Mouse (Mus musculus) G1E (cell line): Measurements from ENCODE around the gene Surf6. TPM values are rescaled to one million over a fixed set of nuclear protein-coding genes. Genes with fewer than 3 reads are reported as not detected.

ENCODE experiments used
- ATAC-seq: 2 replicates; pipeline ENCODE4 v1.8.0; 2016; ENCODE audit warnings: mild to moderate bottlenecking; ENCODE audit not compliant: insufficient number of reproducible peaks, poor library complexity, low FRiP score, severe bottlenecking; ENCODE audit errors: extremely low read depth
- DNase-seq: peaks from one replicate; pipeline ENCODE4 v3.0.0; 2012; ENCODE audit warnings: low spot score
- H3K27me3 ChIP-seq: 2 replicates; pipeline ENCODE4 v1.6.1; 2012; ENCODE audit warnings: mild to moderate bottlenecking, low read length, inconsistent platforms; ENCODE audit not compliant: insufficient read depth
- H3K36me3 ChIP-seq: replicated peaks from 2 replicates; pipeline ENCODE3; 2012; ENCODE audit warnings: mild to moderate bottlenecking, inconsistent platforms
- H3K4me1 ChIP-seq: 2 replicates; pipeline ENCODE4 v1.6.1; 2012; ENCODE audit warnings: low read depth, low read length, inconsistent platforms, mixed read lengths; ENCODE audit not compliant: insufficient read depth
- H3K4me3 ChIP-seq: 2 replicates; pipeline ENCODE4 v1.5.1; 2012; ENCODE audit warnings: low read depth, mild to moderate bottlenecking, inconsistent platforms, low read length, moderate library complexity, mixed read lengths
- H3K9me3 ChIP-seq: replicated peaks from 2 replicates; pipeline ENCODE4 v1.6.1; 2012; ENCODE audit warnings: inconsistent platforms
- CTCF ChIP-seq: IDR thresholded peaks from 2 replicates; pipeline ENCODE4 v1.5.1; 2012; ENCODE audit warnings: low read depth, low read length, inconsistent platforms, mixed read lengths
- GATA1 ChIP-seq: IDR thresholded peaks from 2 replicates; pipeline ENCODE4 v1.6.1; 2012; ENCODE audit warnings: borderline replicate concordance, low read length, inconsistent platforms, mixed read lengths
- GATA2 ChIP-seq: IDR thresholded peaks from 2 replicates; pipeline ENCODE4 v1.6.1; 2012; ENCODE audit warnings: low read depth, low read length, inconsistent platforms, borderline replicate concordance
- POLR2AphosphoS5 ChIP-seq: IDR thresholded peaks from 2 replicates; pipeline ENCODE4 v1.6.1; 2012; ENCODE audit warnings: low read depth, low read length, inconsistent platforms; ENCODE audit not compliant: insufficient replicate concordance
- polyA plus RNA-seq: library from polyadenylated mRNA; stranded (reverse); fragments of >175 nt; gene quantifications from 2 replicates; pipeline ENCODE4 v1.2.3, GENCODE M21; 2012
- total RNA-seq, 2 experiments: library from RNA; stranded (forward) in 1 of 2; stranded (reverse) in 1 of 2; fragments of 200-1000 nt in 1 of 2; fragments of >200 nt in 1 of 2; fragmentation: Nextera tagmentation in 1 of 2; gene quantifications; 2 replicates each; pipeline ENCODE4 v1.2.3; 2014 to 2017

The Surf6 gene
- total and polyA plus RNA-seq, 3 experiments = 20.7 to 52.5 (median 34.8) TPM

GRCm38 (mm10) chr2:26847706-26848105, 55.0 kb downstream of the Surf6 start:
- H3K4me3 ChIP-seq = no peak overlapping the region
- TF ChIP-seq CTCF (no peak), GATA1 (no peak), POLR2AphosphoS5 (no peak), GATA2 (no peak)
- H3K4me1 ChIP-seq = no peaks in the 10 kb centered on the region
- peaks cover 7% of the 10 kb centered on the region; the same call in 1 of the 2 replicates for H3K27me3 ChIP-seq
- ATAC-seq = no peak; the same call in 1 of the 2 replicates
- H3K9me3 ChIP-seq = peaks cover under 1% of the 10 kb centered on the region; the same call in 1 of the 2 replicates
- DNase-seq = peak; percentile 37
- no peaks in the 10 kb centered on the region for H3K36me3 ChIP-seq

Other genes starting within 250 kb of the Surf6 start
- not detected in 2 replicates for gene Lcn4, start 231.6 kb downstream of the Surf6 start, total RNA-seq (2014; fragmentation: Nextera tagmentation)
- gene Lcn4, start 231.6 kb downstream of the Surf6 start, total RNA-seq (2017) = not detected in 2 replicates
- gene Lcn4, start 231.6 kb downstream of the Surf6 start, polyA plus RNA-seq = not detected in 2 replicates
- not detected in 2 replicates for gene Abo, start 37.9 kb downstream of the Surf6 start, total RNA-seq (2014; fragmentation: Nextera tagmentation)
- gene Abo, start 37.9 kb downstream of the Surf6 start, total RNA-seq (2017) = 0.05 TPM in 1 of 2 replicates, not detected in the other
- gene Abo, start 37.9 kb downstream of the Surf6 start, polyA plus RNA-seq = not detected in 2 replicates
- 10.8 and 18.4 TPM in 2 replicates for gene Med22, start 7.8 kb upstream of the Surf6 start, total RNA-seq (2014; fragmentation: Nextera tagmentation)
- gene Med22, start 7.8 kb upstream of the Surf6 start, total RNA-seq (2017) = 24.6 and 26.0 TPM in 2 replicates
- gene Med22, start 7.8 kb upstream of the Surf6 start, polyA plus RNA-seq = 75.9 and 83.9 TPM in 2 replicates
- 1,025 and 1,074 TPM in 2 replicates for gene Rpl7a, start 7.9 kb upstream of the Surf6 start, total RNA-seq (2014; fragmentation: Nextera tagmentation)
- 2,095 and 2,519 TPM in 2 replicates for gene Rpl7a, start 7.9 kb upstream of the Surf6 start, total RNA-seq (2017)
- 4,098 and 5,305 TPM in 2 replicates for gene Rpl7a, start 7.9 kb upstream of the Surf6 start, polyA plus RNA-seq
- 69.6 and 91.3 TPM in 2 replicates for gene Surf2, start 13.5 kb upstream of the Surf6 start, total RNA-seq (2014; fragmentation: Nextera tagmentation)
- 73.8 and 81.8 TPM in 2 replicates for gene Surf2, start 13.5 kb upstream of the Surf6 start, total RNA-seq (2017)
- 5.7 and 11.1 TPM in 2 replicates for gene Surf2, start 13.5 kb upstream of the Surf6 start, polyA plus RNA-seq
- gene Surf1, start 13.7 kb upstream of the Surf6 start, total RNA-seq (2014; fragmentation: Nextera tagmentation) = 119 and 128 TPM in 2 replicates
- 85.6 and 102 TPM in 2 replicates for gene Surf1, start 13.7 kb upstream of the Surf6 start, total RNA-seq (2017)
- 25.5 and 38.1 TPM in 2 replicates for gene Surf1, start 13.7 kb upstream of the Surf6 start, polyA plus RNA-seq
- 88.0 and 97.9 TPM in 2 replicates for gene Surf4, start 31.0 kb upstream of the Surf6 start, total RNA-seq (2014; fragmentation: Nextera tagmentation)
- gene Surf4, start 31.0 kb upstream of the Surf6 start, total RNA-seq (2017) = 72.9 and 74.6 TPM in 2 replicates
- gene Surf4, start 31.0 kb upstream of the Surf6 start, polyA plus RNA-seq = 75.3 and 80.7 TPM in 2 replicates
- not detected in 2 replicates for gene Stkld1, start 31.2 kb upstream of the Surf6 start, total RNA-seq (2014; fragmentation: Nextera tagmentation)
- 0.35 TPM in 1 of 2 replicates, not detected in the other for gene Stkld1, start 31.2 kb upstream of the Surf6 start, total RNA-seq (2017)
- 0.02 TPM in 1 of 2 replicates, not detected in the other for gene Stkld1, start 31.2 kb upstream of the Surf6 start, polyA plus RNA-seq
- gene Rexo4, start 61.5 kb upstream of the Surf6 start, total RNA-seq (2014; fragmentation: Nextera tagmentation) = 61.0 and 69.6 TPM in 2 replicates
- 108 and 115 TPM in 2 replicates for gene Rexo4, start 61.5 kb upstream of the Surf6 start, total RNA-seq (2017)
- 77.7 and 125 TPM in 2 replicates for gene Rexo4, start 61.5 kb upstream of the Surf6 start, polyA plus RNA-seq
- not detected in 2 replicates for gene Adamts13, start 70.5 kb upstream of the Surf6 start, total RNA-seq (2014; fragmentation: Nextera tagmentation)
- gene Adamts13, start 70.5 kb upstream of the Surf6 start, total RNA-seq (2017) = not detected in 2 replicates
- gene Adamts13, start 70.5 kb upstream of the Surf6 start, polyA plus RNA-seq = not detected in 2 replicates
- 13.8 and 20.8 TPM in 2 replicates for gene Cacfd1, start 107.0 kb upstream of the Surf6 start, total RNA-seq (2014; fragmentation: Nextera tagmentation)
- gene Cacfd1, start 107.0 kb upstream of the Surf6 start, total RNA-seq (2017) = 9.5 and 15.8 TPM in 2 replicates
- gene Cacfd1, start 107.0 kb upstream of the Surf6 start, polyA plus RNA-seq = 7.4 and 8.9 TPM in 2 replicates
- gene Slc2a6, start 125.1 kb upstream of the Surf6 start, total RNA-seq (2014; fragmentation: Nextera tagmentation) = not detected in 2 replicates
- 0.16 and 0.17 TPM in 2 replicates for gene Slc2a6, start 125.1 kb upstream of the Surf6 start, total RNA-seq (2017)
- not detected in 2 replicates for gene Slc2a6, start 125.1 kb upstream of the Surf6 start, polyA plus RNA-seq
- gene Mymk, start 169.3 kb upstream of the Surf6 start, total RNA-seq (2014; fragmentation: Nextera tagmentation) = not detected in 2 replicates
- 0.17 and 0.27 TPM in 2 replicates for gene Mymk, start 169.3 kb upstream of the Surf6 start, total RNA-seq (2017)
- not detected in 2 replicates for gene Mymk, start 169.3 kb upstream of the Surf6 start, polyA plus RNA-seq
- gene Adamtsl2, start 176.5 kb upstream of the Surf6 start, total RNA-seq (2014; fragmentation: Nextera tagmentation) = not detected in 2 replicates
- 0.06 and 0.11 TPM in 2 replicates for gene Adamtsl2, start 176.5 kb upstream of the Surf6 start, total RNA-seq (2017)
- gene Adamtsl2, start 176.5 kb upstream of the Surf6 start, polyA plus RNA-seq = not detected in 2 replicates
- not detected in 2 replicates for gene Fam163b, start 239.6 kb upstream of the Surf6 start, total RNA-seq (2014; fragmentation: Nextera tagmentation)
- gene Fam163b, start 239.6 kb upstream of the Surf6 start, total RNA-seq (2017) = 0.16 TPM in 1 of 2 replicates, not detected in the other
- not detected in 2 replicates for gene Fam163b, start 239.6 kb upstream of the Surf6 start, polyA plus RNA-seq